Mouse (Mus musculus) layer of hippocampus, postnatal 36 days (tissue): ENCODE results near the gene Proser3. TPM values are rescaled to one million over a fixed set of nuclear protein-coding genes. Genes with fewer than 3 reads are reported as not detected.
A peak's percentile ranks its signal among the peaks of the same experiment; 100 is the strongest.

Source experiments
- DNase-seq, 2 experiments: peaks; one replicate each; pipeline ENCODE4 v3.0.0; 2022
- total RNA-seq, 2 experiments: library from RNA; stranded (reverse); gene quantifications; 2 replicates each; pipeline ENCODE4 v1.2.3; 2021

Gene Proser3
- total RNA-seq: 1 to 10 TPM; 5.7 to 6.9 TPM

DNA sequence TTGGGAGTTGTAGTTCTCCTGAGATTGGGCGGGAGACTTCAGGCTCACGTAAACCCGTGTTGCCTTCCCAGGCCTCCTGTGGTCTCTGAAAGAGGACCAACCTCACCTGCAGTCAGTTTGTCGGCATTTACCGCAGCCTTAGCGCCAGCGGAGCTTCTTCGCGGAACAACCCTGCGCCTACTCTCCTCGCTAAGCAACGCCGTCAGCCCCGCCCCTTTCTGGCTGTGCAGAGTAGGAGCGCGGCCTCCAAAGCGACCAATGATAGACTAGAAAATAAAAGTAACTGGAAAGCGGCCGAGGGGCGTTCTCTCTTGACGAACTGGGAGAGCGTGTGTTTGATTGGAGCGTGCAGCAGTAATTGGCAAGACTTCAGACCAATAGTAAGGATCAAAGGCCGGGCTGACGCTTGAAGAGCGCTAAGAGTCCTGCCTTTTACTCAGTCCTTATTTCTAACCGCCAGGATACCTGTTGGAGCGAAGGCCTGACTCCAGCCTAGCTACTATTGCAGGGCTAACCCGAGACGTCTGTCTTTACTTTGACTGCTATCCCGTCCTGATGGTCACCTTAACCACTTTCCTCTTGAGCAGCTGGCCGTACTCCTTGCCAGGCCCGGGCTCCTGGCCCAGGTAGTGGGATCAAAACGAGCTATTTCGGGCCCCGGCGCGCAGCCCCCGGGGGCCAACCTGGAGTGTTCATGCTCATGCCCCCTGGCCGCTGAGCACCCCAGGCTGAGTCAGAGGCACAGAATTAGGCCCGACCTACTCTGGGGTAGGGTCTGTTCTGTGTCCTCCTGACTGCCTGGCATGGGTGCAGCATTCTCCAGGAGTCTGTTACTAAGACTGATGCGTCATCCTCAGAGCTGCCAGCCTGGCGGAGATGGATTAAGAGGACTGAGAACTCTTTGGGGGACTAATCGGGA is at the start of gene Proser3, which contains the start of gene Hspb6:
Gene Proser3 (minus strand): TSS at position 198 of the 919 bp plus-strand sequence.
Gene Hspb6 (plus strand): TSS at position 77 of the 919 bp plus-strand sequence.
- DNase-seq: peak; percentile 95

DNA sequence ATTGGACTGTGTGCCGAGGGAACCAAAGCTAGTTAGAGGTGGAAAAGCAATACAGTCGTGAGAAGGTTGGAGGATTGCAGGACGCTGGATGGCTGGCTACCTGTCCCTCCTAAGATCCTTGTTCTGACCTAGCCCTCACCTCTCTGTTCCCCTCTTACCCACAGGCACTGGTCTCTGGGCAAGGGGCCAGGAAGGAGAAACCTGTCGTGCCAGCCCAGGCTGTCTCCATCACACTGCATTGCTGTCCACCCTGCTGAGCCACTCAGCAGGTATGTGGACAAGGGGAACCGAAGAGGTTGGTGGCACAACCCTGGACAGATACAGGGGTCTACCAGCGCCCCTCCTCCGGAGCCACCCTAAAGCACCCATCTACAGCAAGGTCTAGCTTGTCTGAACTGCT is 48.6 kb upstream of the Proser3 start:
- DNase-seq: no peak

DNA sequence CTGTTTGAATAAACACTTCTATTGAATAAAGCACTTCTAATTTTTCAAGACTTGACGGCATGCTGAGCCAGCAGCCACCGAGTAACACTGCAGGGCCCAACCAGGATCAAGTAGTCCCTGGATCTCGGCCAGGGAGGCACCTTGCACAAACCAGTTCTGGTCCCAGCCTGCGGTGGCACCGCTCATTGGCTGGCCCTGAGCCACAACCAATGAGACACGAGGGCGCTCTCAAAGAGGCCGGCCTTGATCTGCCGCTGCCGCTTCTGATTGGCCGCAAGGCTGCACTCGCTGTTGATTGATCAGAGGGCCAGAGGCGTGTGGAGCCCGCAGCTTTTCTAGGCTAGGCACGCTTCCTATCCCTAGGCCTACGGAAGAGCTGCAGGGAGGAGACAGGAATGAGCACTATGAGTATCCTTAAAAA is 47.8 kb upstream of the Proser3 start:
- peak; percentile 89 to 92 for DNase-seq

DNA sequence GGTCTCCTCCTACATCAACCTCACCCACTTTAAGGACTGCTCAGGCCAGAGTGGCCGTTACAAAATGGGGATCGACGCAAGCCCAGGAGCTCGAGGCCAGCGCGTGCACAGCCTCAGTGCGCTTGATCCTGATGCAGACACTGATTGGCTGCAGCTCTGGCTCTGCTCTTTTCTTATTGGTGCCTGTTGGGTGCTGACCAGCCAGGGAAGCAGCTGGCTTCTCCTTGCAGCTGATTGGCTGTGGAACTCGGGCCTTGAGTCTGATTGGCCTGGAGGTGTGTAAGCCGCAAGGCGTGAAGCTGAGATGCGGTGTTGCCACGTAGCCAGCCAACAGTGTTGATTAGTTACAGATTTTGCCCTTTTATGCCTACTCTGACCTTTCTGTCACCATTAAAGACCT is 46.7 kb upstream of the Proser3 start, which contains the start of gene Zbtb32:
Gene Zbtb32 (minus strand): TSS at position 124 of the 400 bp plus-strand sequence.
- no peak for DNase-seq

DNA sequence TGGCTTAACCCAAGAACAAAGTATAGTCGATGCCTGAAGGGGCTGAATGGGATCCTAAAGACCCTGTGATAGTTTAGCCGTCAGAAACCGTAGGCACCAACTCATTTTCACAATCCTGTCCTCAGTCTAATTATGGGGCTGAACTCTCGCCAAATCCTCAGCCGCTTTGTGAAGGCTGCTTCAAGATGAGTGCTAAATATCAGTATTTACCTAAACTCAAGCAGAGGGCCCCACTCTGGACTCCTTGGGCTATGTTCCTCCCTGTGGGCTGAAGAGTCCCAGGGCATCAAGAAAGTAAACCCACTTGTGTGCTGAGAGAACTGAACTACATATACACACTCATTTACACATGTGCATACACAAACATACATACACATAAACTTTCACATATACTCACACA is 44.7 kb upstream of the Proser3 start:
- DNase-seq: no peak

DNA sequence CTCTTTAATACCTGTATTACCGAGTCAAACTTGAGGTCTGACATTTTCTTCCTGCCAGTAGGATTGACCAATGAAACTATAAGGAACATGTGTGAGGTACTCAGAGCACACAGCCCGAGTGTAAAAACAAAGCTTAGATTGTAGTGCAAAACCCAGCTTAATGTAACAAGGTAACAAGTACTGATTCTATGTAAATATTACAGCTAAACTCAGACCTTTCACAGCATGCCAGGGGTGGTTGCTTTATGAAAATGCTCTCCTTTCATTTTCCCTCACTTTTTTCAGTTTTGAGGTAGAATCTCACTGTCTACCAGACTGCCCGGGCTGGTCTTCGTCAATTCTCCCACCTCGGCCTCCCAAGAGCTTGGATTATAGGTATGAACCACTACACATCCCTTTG is 44.0 kb upstream of the Proser3 start:
- DNase-seq: no peak

DNA sequence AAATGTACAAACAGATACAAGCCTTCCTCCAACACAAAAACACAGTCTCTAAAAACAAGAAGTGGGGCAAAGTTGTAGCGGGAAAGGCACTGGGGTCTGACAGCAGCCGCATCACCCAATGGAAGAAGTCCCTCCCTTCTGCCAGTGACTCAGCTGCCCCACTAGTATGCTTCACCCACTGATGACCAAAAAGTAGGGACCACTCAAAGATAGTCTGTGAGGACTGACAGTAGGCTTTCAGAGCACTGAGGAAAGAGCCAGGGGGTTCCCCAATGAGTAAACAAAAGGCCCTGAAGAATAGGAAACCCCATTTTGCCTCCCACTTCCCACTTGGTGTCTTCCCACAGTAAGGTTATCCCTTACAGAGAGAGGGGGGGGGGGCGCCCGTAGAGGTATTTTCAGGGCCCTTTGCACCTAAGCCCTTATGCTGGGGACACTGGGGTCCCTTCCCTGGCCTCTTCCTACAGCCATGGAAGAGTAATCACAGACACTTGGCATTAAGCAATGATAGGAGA is 42.5 kb upstream of the Proser3 start:
- DNase-seq: no peak

DNA sequence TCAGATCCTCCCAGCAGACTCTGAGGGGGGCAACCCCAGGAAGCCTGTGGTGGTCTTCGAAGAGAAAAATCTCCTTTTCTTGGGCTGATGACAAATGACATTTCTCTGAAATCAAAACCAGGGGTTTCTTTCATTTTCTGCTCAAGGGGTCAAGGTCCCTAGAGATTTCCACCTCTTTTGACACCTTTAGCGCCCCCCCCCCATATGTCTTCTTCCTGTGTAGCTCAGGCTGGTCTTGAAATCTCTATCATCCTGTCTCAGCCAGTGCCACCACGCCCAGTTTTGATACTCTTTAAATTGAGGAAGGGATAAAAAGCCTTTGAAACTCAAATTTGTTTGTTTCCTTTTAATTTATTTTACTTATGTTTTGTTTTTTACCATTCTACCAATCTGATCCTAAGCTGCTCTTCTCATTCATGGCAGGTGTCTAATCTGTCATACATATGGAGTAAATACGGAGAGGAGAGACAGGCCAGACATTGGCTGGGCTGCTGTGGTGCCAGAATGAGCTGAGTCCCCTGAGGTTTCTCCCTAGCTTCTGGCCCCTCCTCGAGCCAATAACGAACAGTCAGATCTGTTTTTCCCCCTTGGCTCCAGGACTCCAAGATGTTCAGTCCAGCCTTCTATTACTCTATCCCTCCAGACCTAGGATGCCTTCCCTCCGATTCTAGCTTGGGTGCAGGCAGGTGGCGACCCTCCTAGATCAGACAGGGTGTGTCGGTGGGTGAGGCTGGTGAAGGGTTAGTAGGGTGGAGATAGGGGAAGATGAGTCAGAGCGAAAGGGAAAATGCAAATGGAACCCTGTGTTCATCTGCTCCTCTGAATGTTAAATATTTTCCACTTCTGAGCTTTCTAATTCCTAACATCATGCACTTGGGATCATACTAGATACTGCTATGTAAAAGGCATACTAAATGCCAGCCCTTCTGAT is 41.7 kb upstream of the Proser3 start:
- DNase-seq: no peak

DNA sequence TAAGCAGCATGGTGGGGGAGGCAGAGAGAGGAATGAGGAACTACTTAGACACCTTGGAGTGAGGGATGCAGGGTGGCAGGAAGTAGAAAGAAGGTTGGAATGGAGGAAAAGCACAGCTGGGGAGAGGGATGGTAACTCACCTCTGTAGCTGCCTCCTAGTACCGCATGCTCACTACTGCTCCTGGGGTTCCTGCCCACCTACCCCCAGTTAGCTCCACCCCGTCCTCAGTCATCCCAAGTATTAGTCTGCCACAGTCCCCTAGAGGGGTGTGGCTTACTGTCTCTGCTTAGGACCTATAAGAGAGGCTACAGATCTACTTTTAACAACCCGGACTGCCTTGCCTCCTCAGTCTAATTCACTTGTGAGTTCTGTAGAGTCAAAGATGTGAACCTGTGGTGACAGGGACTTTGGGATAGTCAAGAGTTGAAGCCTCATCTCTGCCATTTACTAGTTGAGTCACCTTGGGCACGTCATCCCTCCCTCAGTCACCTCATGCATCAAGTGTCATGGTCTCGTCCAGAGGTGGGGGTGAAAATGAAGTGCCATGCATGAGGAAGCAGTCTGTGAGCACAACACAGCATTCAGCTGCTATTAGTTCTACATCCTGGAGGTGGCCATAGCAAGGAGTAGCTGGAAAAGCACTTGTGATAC is 40.8 kb upstream of the Proser3 start:
- DNase-seq: no peak

DNA sequence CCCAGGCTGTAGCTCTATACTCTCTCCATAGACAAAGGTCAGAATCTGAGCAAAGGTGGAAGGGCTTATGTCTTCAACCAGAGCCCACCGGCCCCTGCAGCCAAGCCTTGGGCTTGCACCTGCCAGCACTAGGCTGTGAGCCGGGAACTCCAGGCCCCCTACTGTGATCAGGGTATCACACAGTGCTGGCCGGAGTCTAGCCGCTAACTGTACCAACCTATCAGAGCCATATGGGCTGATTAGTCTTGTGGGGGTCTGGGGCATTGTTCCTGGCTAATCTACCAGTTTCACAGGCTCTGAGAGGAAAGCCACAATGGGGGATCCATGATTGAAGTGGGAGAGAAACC is 39.5 kb upstream of the Proser3 start:
- DNase-seq: no peak

DNA sequence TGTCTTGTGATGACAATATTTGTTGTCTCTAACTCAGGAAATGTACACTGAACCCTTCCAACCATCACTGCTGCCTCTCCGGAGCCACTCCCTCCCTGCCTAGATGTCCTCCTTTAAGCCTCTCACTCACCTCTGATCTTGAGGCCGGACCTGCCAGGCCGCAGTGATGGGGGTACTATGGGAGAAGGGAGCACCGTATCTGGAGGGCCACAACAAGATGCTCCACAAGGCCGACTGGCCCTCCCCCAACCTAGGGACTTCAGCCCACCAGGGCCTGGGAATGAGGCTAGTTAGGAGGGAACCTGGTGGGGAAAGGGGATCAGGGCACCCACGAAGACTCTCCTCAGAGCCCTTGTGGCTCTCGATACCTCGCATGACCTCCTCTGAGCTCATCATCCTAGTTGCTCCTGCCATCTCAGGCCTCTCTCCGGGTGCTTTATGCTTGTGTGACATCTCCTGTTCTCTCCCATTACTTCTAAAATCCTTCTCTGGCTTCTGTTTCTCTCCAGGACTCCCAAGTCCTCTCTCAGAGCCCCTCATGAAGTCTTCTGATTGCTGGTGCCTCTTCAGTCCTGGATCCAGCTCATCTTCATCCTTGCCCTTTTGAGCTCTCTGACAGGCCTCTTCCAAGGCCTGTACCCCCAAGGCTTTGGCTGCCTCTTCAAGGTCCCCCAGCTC is 39.0 kb upstream of the Proser3 start:
- no peak for DNase-seq

DNA sequence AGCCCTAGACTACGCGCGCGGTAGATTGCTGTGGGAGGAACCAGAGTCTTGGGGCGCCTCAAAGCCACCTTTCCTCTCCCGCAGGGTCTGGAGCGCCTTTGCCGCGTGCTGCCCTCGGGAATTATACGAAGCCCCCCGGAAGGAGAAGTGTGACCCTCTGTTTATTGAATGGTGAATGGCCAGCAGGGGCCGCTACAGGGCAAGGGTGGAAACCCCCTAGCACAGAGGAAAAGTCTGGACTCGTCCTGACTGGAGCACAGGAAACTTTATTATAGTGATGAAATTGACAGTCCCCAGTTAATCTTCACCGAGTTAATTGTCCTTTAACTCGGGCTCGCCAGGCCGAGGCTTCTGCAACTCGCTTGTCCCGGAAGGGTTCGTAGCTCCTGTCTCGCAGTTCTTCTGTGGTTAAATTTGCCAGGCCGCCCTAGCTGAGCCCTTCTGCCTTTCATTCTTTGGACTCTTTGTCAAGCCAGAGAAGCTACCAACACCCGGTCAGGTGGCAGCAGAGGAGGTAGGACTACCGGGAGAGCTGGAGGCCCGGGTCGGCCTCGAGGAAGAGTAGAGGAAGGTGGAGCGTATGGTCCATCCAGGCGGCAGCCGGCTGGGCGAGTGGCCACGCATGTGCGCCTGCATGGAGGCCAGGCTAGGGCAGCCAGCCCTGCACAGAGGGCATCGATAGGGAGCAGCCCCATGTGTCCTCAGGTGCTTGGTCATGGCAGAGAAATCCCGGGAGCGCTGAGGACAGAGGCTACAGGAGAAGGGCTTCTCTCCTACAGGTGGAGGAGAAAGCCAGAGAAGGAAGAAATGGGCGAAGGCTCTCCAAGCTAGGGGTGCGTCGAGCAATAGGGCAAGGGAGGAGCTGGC is 37.6 kb upstream of the Proser3 start:
- DNase-seq: peak; percentile 80

DNA sequence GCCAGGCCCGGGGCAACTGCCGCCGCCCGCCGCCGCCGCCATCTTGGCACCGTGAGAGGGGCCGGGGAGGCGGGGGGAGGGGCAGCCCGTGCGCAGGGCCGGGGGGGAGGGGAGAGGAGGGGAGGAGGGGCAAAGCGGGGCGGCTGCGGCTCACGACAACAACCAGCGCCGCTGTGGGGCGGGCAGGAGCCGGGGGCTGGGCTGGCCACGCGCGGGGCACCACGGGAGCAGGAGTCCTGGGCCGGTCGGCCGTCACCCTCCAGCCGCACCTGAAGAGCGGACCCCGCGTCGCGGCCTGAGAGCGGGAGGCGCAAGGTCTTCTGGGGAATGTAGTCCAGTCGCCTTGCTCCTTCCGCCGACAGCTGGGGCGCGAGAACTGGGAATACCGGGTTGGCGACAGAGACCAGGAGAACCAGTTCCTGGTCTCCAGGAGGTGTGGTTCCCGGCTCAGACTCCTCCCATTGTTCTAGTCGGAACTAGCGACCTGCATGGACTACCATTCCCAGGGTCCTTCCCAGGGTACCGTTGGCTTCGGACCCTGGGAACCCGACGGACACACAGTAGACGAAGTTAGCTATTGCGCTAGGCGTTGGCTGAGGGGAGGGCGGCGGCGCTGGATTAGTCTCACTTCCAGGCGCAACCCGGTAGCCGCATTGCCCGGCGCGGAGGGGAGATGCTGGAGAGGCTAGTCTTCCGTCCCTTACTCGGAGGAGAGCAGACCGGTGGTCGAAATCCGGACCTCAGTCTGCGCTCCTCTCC is 36.8 kb upstream of the Proser3 start, which contains the start of gene Kmt2b:
Gene Kmt2b (minus strand): TSS at position 51 of the 759 bp plus-strand sequence.
- peak; percentile 96 for DNase-seq

DNA sequence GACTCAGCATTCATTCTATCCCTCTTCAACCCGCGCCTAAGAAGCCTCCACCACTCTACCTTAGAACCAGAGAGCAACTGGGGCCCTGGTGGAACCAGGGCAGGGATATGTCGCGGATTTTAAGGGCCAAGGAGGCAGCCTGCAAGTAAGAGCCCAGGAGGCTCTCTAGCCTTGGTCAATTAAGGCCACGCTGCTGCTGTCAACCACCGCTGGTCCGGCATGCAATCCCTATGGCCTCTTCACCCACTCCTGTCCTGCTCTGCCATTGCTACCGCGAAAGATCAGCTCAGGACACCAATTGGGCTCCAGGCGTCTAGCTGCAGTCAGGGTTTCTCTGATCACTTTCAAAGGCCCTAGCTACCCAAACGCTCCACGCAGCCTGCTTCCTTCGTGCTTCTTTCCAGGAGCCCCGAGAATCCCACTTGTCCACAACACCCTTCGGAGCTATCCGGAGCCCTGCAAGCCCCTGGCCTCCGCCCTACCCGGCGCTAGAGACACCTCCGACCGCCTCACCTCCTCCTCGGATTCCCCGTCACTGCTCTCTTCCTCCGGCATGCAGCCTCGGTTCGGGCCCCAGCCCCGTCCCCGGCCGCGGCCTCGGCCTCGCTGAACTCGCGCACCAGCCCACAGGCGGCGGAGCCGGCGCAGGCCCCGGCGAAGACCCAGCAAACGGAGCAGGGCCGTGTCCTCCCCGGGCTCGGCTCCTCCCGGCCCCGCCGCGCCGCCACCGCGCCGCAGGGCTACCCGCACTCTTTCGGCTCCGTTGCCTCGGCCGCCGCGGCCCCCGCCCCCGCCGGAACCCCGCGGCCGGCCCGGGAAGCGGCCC is 36.0 kb upstream of the Proser3 start:
- DNase-seq: peak; percentile 59 to 65

DNA sequence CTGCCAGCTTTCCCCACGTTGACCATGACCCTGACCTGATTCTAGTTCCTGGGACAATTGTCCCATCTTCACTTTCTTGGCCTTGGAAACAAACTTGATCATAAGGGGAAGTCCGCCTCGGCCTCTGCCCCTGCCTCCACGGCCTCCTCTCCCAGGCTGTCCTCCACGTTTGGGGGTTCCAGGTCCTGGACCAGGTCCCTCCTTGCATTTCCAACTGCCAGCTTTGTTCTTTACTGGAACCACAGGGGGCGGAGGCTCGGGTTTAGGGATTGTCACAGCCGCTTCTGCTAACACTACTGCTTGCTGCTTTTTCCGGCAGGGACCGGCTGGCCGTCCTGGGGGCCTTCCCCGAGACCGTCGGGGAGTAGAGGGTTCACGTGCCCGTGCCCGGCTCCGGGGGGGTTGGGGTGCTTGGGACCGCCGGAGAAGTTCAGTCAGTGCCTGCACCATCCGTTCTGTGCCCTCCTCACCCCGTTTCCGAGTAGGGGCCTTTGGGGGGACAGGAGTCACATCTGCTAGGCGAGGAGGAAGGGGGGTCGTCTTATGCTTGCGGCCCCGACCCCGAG is 34.4 kb upstream of the Proser3 start:
- DNase-seq: no peak

DNA sequence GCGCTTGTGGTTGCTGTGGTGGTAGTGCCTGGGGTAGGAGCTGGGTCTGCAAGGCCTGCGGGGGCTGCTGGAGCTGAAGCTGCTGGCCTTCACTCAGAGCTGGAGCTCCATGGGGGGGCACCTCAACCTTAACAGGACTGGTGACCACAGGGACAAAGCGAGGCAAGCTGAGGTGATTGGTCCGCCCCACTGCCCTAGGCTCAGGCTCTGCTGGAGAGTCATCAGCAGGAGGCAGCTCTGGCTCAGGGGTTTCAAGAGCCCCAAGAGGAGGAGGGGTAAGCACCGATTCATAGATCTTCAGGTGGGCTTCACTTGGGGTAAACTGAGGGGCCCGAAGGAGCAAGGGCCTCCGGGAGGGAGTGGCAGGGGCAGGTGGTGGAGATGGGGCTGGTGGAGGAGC is 33.1 kb upstream of the Proser3 start:
- DNase-seq: no peak

DNA sequence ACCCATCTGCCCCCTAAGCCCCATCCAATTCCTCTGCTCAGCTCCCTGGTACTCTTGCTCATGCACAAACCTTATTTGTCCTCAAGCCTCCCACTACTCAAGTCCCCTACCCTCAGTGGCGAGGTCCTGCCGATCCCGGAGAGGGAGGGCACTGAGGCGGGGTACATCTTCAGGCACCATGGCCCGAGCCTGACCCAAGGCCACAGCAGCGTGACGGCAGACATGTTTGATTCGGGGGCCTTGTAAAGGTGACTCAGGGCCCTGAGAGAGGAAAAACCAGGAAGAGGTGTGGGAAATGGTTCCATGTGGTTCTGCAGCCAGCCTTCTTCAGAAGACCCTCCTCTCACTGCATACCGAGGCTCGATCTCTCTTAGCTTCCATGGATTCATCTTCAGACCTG is 32.2 kb upstream of the Proser3 start:
- no peak for DNase-seq

DNA sequence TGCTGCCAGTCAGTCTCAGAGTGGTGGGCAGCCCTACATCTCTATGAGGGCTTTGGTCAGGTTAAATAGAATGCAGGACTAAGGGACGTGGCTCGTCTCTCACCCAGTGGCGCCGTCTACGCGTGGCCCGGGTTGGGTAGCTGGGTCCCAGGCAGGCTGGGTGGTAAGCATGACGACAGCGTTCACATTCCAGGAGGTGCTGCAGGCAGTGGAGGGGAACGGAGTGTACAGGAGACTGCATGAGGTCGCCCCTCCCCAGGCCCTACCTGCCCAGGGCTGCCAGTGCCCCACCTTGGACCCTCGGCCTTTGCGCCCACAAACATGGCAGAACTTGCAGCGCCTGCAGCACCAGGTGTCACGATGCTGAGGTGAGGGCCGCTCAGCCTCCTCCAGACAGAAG is 29.4 kb upstream of the Proser3 start:
- no peak for DNase-seq

DNA sequence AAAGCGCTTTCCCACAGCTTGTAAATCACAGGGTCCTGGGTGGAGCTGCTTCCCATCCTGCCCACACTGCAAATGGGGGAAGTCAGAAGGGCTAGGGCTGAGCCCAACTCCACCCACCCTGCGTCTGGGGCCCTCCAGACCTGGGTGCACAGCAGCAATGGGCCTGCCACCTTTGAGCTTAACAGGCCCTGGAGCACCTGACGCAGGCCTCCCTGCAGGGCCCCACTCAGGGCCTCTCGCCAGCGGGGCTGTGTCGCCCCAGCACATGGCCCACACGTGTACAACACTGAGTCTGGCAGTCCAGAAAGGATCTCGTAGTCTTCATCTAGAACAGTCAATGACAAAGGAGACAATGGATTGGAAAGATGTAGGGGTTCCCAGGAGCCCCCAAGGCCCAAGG is 27.9 kb upstream of the Proser3 start:
- DNase-seq: no peak
